Mouse (Mus musculus) CH12.LX (cell line): ENCODE measurements around the gene Gab3.

Experiments used
- BHLHE40 ChIP-seq: IDR thresholded peaks from 2 replicates; pipeline ENCODE4 v1.6.1; 2011; ENCODE audit warnings: mild to moderate bottlenecking, low read depth, low read length, improper control_type of control experiment
- CHD1 ChIP-seq: IDR thresholded peaks from 2 replicates; pipeline ENCODE4 v1.6.1; 2012; ENCODE audit warnings: low read depth, low read length, improper control_type of control experiment, inconsistent platforms
- CTCF ChIP-seq, 2 experiments: IDR thresholded peaks in 1 of 2; conservative IDR thresholded peaks in 1 of 2; 2 replicates each; pipeline ENCODE4 v1.5.1; 2011 to 2012; ENCODE audit warnings: low read depth in 2 of 2, low read length in 2 of 2, improper control_type of control experiment in 1 of 2, inconsistent platforms in 1 of 2, mild to moderate bottlenecking in 1 of 2, moderate library complexity in 1 of 2
- EP300 ChIP-seq: IDR thresholded peaks from 2 replicates; pipeline ENCODE4 v1.6.1; 2011; ENCODE audit warnings: low read length, improper control_type of control experiment
- ETS1 ChIP-seq: conservative IDR thresholded peaks from 2 replicates; pipeline ENCODE4 v1.6.1; 2012; ENCODE audit warnings: low read depth, mild to moderate bottlenecking, inconsistent platforms, low read length, improper control_type of control experiment, moderate library complexity
- MAX ChIP-seq: IDR thresholded peaks from 2 replicates; pipeline ENCODE4 v1.6.1; 2011; ENCODE audit warnings: low read length, improper control_type of control experiment
- MAZ ChIP-seq: IDR thresholded peaks from 2 replicates; pipeline ENCODE4 v1.6.1; 2012; ENCODE audit warnings: low read depth, mild to moderate bottlenecking, inconsistent platforms, low read length, improper control_type of control experiment, moderate library complexity
- MXI1 ChIP-seq: IDR thresholded peaks from 2 replicates; pipeline ENCODE4 v1.6.1; 2011; ENCODE audit warnings: mild to moderate bottlenecking, low read depth, low read length, improper control_type of control experiment
- NELFE ChIP-seq: IDR thresholded peaks from 2 replicates; pipeline ENCODE4 v1.6.1; 2011; ENCODE audit warnings: low read depth, low read length, improper control_type of control experiment
- POLR2A ChIP-seq: IDR thresholded peaks from 2 replicates; pipeline ENCODE4 v1.6.1; 2011; ENCODE audit warnings: low read depth, mild to moderate bottlenecking, improper control_type of control experiment, low read length
- TBP ChIP-seq: conservative IDR thresholded peaks from 2 replicates; pipeline ENCODE4 v1.6.1; 2011; ENCODE audit warnings: low read depth, low read length, improper control_type of control experiment
- USF1 ChIP-seq: IDR thresholded peaks from 2 replicates; pipeline ENCODE4 v1.6.1; 2014; ENCODE audit warnings: low read depth, mild to moderate bottlenecking, inconsistent platforms, low read length, improper control_type of control experiment

DNA sequence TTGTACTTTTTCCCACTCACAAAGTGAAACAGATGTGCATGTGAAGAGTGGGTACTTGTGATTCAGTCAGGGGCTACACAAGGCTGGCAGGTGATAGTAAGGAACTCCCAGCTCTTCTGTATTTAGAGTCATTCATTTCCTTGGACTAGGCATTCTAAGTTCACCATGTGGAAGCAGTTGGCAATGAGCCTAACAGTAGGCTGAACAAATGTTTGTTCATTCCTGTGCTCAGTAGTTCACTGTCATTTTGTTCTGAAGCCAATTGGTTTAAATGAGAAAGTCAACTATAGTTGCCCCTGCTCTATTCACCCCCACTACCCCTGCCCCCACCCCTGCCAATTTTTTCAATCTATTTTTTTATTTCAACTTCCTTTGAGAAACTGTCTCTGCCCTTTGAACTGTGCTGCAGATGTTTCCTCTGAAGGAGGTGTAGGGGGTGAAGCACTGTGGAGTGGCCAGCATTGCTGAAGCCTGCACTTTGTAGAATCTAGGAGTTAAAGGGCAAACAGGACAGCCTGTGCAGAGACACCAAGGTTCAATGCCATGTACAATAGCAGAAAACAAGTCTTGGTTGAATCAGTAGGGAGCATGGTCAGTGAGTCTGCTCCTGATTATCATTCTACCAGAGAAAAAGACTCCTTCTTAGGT lies 43.2 kb upstream of the Gab3 start:
- TF ChIP-seq CTCF (conservative IDR thresholded peaks at IDR 0.05 in 1 of 2, IDR thresholded peaks at IDR 0.05 in 1 of 2; ENCODE audit: low read depth in 2 of 2, low read length in 2 of 2) (no peak), MXI1 (no peak), BHLHE40 (no peak), POLR2A (no peak), MAX (no peak), ETS1 (no peak), CHD1 (no peak), USF1 (no peak), TBP (no peak), NELFE (no peak), MAZ (no peak), EP300 (no peak)
